Mouse (Mus musculus) kidney, adult 11 months (tissue): ENCODE measurements around the gene Crlf3.
"Not testable (repeated sequence)": the region's sequence is repeated elsewhere in the genome, so short reads cannot be mapped to it uniquely, and the experiment has no call there.

Experiments used
- DNase-seq: peaks from one replicate; pipeline ENCODE4 v3.0.0; 2022

Crlf3 gene

DNA sequence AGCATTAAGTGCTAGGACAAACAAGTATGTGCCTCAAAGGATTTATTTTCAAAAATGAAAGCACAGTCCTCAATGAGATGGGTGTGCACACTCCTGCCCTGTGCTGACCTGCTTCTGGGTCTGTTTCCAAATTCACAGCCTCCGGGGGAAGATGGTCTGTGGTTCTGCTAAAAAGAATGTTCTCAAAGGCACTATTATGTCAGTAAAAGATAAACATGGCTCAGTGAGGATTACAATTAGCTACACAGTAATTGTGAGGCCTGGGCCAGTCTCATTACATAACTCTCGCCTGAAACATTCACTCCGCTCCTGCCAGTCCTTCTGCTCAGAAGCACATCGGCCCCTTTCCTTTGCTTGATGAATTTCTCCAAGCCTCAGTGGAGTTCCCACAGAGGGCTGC is 18.6 kb downstream of the Crlf3 start:
- no peak for DNase-seq

DNA sequence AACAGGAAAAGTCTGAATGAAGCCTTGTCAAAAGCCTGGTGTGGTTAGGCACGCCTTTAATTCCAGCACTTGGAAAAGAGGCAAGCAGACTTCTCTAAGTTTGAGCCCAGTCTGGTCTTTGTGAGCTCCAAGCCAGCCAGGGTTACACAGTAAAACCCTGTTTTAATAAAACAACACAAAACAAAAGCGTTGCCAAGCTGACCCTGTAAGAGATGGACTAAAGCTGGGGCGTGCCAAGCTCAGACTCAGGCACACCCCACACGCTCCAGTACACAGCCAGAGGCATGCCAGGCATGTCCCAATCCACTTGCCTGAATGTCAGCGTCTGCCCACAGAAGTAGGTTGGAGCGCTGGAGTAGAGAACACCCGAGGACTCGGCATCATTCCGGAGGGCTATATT is 24.6 kb downstream of the Crlf3 start:
- peak; percentile 66 for DNase-seq

DNA sequence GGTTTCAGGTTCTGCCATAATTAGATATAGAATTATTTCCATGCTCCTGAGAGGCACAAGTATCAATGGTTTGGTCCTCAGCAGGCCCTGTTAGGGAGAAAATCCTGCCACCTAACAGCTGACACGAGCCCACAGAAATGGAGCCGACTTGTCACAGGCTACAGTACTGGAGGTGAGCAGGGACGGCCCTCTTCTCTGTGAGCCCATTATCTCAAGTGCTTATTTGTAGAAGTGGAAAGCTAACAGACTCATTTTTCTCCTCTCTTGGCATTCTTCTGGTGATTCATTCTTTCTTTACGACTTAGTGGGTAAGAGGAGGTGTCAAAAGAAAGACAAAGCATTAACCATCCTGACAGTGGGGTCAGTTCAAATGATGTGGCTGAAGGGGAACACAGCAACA is 26.1 kb downstream of the Crlf3 start:
- DNase-seq, result no peak

DNA sequence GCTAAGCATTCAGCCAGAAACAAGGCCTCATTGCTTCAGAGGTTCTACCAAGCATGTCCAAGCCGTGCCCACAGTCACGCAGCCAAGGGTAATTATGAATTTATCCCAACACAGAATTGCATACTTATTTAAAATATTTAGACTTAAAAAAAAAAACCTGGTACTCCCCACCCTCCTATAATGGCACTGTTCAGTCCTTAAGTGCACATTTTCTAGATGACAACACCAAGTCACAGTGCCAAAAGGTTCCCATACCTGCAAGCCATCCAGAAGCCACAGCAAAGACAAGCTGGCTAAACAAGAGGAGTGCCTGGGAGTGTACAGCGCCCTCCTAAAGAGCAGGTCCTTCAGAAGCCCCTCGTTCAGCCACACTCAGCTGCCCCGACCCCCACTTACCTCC is 27.6 kb downstream of the Crlf3 start:
- no peak for DNase-seq

DNA sequence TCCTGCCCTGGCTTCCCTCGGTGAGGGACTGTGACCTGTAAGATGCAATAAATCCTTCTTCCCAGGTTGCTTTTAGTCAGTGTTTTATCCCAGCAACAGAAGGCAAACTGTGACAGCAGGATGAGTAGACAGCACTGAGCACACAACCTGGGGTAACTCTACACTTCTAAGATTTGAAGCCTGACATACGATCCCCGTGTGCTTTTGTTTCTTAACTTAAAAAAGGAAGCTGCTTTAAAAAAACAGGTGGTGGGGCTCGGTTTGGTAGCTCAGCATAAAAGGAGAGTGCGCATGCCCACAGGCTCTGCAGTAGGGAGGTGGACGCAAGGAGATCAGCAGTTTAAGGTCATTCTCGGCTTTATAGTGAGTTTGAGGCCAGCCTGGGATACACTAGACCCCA is 28.3 kb downstream of the Crlf3 start:
- DNase-seq, result no peak

DNA sequence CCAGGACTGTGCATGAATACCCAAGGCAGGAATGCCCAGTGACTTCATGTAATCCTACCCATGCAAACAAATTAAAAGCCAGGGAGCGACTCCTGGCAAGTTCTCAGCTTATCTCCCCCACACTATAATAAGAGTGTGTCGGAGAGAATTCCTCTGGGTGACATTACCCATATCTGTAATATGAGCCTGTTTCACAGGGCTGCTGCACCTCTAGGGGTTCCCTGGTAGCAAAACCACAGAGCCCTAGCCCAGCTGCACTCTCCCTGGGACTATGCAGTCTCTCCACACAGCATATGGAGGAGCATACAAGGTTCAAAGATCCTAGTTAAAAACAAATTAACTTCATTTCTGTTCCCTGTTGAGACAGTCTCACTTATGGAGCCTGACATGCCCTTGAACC is 30.7 kb downstream of the Crlf3 start:
- no peak for DNase-seq

DNA sequence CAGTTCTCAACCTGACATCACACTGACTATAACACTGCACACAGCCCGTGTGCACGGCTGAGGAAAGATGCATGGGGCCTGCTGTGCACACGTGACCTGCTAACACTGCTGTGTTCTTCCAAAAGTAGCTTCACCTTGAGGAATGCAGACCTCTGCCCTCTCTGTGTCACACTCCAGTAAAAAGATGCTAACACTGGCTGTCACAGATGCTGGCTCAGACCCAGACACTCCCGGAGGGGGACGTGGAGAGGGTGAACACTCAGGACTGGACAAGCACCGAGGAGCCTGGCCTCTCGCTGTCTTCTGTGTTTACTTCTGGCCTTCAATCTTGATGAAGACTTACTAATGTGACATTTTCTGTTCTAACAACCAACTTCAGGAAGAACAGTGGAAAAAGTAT is 33.9 kb downstream of the Crlf3 start:
- peak; percentile 38 for DNase-seq

DNA sequence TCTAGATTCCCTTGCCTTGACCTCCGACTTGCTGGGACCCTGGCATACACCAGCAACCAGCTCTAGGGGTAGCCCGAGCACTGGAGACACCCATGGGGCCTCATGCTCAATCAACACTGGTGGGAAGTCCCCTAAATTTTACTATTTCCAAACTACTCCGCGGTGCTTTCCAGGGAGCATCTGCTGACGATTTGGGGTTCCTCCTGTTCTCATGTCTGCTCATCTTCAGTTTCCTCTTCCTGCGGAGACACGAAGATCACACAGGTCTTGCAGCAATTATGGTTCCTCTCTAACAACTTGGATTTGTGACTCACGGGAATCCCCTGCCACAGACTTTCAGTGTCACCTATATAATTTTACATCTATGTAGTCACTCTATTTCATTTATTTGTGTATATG is 37.4 kb downstream of the Crlf3 start:
- no peak for DNase-seq

DNA sequence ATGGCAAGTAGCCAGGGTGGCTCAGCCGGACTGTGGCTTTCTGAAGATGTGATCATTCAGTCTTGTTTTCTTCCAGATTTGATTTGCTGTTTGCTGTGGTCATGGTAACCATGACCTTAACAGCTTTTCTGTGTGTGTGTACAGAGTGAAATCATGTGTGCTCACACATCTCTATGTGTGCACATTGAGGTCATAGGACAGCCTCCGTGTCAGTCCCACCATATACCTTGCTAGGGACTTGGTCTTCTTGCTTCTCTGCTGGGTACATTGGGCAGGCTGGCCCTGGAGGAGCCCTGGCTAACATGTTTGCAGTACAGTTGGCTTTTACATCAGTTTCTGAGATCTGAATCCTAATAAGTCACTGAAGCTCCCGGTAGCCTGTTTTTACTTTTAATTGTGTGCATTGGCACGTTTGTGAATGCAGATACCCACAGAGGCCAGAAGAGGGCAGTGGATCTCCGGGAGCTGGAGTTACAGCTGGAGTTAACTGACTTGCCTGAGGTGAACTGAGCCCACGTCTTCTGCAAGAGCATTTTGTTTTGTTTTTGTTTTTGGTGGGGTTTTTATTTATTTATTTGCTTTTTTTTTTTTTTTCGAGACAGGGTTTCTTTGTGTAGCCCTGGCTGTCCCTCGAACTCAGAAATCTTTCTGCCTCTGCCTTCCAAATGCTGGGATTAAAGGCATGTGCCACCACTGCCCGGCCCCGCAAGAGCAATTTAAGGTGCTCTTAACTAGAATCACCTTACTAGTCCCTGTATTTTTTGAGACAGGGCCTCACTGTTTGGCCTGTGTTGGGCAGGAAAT is 38.0 kb downstream of the Crlf3 start:
- peak; percentile 23 for DNase-seq

DNA sequence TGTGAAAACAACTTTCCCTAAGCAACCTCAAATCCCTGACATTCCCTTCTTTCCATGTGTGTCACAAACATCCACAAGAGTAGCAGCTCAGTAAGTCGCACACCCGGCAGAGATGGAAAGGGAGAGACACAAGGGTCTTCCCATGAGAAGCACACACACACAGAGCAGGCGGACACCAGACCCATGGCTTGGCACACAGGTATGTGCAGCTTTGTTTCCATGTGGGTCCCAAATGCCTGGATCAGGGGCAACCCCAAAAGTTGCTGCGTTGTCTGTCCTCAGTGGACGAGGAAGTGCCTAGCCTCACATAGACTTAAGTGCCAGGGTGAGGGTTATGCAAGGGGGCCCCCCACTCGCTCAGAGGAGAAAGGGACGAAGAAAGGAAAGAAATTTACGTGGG is 43.3 kb downstream of the Crlf3 start:
- no peak for DNase-seq

DNA sequence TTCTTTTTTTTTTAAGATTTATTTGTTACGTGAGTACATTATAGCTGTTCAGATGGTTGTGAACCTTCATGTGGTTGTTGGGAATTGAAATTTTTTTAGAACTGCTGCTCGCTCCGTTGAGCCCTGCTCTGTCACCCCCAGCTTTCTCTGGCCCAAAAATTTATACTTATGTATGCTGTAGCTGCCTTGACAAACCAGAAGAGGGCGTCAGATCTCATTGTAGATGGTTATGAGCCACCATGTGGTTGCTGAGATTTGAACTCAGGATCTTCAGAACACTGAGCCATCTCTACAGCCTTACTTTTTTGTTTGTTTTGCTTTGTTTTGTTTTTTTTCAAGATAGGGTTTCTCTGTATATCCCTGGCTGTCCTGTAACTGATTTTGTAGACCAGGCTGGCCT is 59.5 kb downstream of the Crlf3 start:
- no peak for DNase-seq

DNA sequence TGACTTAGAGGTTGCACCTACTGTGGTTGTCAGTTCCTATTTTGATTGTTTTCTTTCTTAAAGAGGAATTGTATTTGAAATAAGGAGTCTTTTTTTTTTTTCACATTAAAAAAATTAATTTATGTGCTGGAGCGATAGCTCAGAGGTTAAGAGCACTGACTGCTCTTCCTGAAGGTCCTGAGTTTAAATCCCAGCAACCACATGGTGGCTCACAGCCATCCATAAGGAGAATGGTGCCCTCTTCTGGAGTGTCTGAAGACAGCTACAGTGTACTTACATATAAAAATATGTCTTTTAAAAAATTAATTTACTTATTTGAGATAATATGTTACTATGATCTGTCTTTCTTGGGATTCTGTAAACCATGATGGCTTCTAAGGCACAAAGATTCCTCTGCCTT is 61.0 kb downstream of the Crlf3 start:
- no peak for DNase-seq

DNA sequence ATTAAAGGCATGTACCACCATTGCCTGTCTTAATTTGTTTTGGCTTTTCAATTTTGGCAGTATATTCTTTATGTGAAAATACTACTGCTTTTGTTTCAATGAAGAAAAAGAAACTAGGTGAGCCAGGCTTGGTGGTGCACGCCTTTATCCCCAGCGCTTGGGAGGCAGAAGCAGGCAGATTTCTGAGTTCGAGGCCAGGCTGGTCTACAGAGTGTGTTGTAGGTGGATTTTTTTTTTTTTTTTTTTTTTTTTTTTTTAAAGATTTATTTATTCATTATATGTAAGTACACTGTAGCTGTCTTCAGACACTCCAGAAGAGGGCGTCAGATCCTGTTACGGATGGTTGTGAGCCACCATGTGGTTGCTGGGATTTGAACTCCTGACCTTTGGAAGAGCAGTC is 64.3 kb downstream of the Crlf3 start:
- DNase-seq, result not testable (repeated sequence)
